Mouse (Mus musculus) embryo, embryonic 9.5 days (tissue): ENCODE data around the gene Zdhhc7.

Experiments used
- DNase-seq: peaks from one replicate; pipeline ENCODE4 v3.0.0-alpha.2; 2017; ENCODE audit errors: extremely low spot score

Gene Zdhhc7

DNA sequence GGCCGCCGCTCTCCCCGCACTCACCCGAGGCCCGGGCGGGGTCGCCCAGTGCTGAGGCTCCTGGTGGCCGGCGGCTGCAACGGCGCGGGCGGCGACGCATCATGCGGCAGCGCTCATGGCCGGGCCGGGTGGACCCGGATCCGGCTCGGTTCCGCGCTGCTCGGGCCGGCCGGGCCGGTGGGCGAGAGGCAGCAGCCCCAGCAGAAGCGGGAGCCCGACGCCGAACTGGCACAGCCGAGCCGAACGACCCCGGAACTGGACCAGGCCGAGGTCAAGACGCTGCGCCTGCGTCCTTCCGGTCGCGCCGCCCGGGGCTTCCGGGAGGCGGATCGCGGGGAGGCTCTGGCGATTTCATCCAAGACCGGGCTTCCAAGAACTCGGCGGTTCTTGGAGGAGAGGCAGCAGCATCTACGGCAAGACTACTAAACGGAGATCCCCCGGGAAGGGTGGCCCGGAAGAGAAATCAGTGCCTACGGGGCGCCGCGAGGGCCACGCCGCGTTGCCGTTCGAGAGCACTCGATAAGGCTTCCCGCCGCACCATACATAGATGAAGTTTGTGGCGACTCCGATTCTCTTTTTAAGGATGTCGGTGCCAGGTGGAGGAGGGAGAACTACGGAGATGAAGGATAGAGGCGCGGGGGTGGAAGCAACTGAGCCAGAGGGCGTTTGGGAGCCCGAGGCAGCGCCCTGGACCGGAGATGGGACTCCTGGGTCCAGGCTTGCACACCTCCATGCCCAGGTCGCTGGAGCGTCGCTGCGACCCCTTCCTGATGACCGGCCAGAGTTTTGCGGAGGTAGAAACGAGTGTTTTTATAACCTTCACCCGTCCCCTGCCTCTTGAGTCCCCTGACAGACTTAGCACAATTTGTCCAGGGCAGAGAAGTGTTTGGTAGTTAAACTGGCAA lies at the start of gene Zdhhc7:
Gene Zdhhc7, minus strand, starts transcription at position 415 of the 905 bp plus-strand sequence.
- DNase-seq = peak; percentile 75

DNA sequence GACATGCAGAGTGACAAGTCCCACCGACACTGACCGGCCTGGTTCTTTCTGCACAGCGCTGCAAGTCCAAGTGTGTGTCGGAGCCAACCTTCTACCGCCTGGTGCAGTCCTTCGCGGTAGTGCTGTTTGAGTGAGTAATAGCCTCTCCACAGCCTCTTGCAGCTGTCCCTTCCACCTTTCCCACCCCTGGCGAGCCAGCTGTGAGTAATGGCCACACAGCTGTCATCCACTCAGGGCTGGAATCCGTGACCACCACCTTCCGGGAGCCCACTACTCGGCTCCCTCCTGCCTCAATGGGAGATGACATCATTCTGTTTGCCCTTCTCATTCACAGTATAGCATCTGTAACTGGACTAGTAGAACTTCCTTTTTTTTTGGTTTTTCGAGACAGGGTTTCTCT lies 48.7 kb upstream of the Zdhhc7 start:
- DNase-seq = no peak

DNA sequence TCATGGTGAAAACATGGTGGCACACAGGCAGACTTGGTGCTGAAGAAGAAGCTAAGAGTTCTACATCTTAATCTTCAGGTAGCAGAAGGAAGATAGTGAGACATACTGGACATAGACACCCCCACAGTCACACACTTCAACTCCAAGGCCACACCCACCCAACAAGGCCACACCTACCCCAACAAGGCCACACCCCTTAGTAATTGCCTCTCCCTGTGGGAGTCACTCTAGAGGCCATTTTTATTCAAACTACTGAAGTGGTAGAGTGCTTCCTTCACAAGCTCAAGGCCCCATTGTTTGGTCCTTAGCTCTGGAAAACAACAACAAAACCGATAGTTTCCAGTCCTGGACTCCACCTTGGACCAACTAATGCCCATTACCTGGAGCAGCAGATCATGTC lies 44.8 kb upstream of the Zdhhc7 start:
- DNase-seq = no peak

DNA sequence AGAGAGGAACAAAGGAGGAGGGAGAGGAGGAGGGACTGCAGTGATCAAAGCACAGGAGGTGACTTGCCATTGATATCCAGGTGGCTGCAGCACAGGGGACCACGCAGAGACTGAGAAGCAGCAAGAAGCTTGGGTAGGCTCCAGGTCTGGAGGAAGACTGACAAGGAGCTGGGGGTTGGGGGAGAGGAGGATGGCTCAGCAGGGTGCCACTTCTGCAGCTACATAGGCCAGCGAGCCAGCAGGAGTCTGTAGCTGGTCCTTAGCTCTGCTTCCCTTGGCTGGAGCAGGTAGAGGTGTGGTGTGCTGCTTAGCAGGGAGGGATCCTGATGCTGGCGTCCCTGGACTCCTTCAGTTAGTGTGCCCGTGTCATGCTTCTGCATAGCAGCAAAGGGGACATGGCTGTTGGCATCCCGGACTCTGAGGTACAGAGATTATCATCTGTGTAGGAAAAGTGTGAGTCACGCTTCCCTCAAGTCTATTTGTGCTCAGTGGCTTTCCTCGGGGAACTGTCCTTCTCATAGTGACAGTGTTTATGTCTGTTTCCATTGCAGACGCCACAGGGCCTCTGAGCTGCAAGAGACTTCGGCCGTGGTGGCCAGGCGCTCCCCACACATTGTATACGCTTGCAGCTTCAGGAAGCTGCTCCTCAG lies 43.5 kb upstream of the Zdhhc7 start:
- DNase-seq = no peak

DNA sequence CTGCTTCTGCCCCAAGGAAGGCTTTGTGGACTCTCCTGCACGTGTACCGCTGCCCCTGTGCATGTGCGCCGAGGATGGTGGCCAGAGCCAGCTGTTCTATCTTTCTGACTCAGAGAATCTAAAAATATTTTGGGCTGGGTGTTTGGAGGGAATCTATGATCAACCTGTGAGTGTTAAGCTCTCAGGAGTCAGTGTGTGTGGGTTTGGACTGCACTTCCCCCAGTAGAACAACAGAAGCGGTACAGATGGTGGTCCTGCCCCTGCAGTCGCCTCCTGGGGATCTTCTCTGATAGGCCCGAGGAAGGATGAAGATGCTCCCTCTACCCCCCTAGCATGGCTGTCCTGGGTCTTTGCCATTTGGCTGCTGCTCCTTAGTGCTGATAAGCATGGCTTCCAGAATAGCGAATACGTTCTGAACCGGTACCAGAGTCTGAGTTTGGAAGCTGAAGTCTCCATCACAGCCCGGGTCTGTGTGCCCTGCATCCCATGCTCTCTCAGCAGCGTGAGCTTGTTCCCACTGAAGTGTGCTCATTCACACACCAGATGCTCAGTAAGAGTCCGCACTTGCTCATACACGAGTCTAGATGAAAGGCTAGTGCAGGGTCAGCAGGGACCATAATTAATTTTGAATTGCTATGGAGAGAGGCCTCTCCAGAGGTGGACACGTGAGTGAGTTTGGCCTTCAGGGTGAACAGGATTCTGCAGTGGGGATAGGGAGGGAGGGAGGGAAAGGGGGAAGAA lies 42.8 kb upstream of the Zdhhc7 start:
- no peak for DNase-seq

DNA sequence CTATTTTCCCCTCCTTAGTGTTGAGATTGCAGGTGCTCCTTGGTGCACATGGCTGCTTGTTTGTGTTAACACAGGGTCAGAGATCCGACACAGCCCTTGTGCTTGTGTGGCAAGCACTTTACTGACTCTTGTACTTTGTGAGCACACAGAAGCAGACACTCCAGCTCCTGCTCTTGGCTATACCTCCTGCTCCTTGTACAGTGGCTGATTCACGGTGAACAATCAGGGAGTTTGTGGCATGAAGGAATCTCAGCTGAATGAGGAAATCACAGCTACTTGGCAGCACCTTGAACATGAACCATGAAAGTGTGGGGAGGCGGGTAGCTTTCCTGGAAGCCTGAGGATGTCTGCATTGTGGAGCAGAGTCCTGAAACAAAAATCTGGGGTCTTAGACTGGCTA lies 39.5 kb upstream of the Zdhhc7 start:
- DNase-seq = no peak

DNA sequence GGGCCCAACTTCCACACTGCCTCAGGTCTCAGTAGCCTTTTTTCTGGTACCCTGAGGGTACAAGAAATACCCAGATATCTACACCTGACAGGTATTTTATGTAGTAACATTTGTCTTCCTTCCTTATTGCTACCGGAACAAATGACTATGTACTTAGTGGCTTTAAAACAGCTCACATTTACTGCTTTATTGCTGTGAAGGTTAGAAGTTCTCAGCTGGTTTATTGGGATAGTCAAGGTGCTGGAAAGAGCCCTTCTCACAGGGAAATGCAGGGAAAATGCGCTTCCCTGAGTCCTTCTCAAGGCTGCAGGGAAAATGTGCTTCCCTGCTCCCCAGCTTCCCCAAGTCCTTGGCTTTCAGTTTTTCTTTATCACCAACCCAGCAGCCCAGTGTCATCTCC lies 37.7 kb upstream of the Zdhhc7 start:
- DNase-seq = no peak

DNA sequence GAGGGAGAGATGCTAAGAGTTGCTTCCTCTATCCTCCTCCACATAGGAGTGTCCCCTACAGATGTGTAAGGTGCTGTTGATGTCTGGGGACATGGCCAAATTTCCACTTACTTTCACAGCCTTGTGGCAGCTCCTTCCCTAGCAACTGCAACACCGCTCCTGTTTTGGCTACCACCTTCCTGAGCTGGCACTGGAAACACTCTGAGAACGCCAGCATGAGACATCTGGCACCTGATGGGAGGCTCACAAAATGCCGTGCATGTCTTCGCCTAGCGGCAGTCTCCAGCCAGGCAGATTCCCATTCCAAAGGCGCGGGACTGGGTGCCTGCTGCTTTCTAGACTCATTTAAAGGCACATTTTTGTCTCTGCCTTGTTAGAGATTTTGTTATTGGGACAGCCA lies 35.3 kb upstream of the Zdhhc7 start:
- no peak for DNase-seq

DNA sequence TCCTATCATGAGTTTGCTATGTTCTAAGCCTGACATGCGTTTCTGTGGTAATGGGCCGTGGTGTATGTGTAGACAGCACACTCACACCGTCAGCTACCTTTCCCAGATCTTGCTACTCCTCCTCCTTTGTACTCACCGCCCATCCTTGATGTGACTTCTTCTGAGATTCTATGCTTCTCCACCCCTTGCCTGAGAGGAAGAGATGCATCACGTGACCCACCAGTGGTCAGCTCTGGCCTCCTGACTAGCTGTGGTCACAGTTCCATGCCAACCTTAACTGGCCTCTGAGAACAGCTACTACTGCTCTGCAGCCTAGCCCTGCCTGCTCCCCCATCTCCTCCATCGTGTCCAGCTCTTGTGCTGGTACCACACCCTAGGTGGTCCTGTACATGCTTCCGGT lies 34.4 kb upstream of the Zdhhc7 start:
- DNase-seq = no peak

DNA sequence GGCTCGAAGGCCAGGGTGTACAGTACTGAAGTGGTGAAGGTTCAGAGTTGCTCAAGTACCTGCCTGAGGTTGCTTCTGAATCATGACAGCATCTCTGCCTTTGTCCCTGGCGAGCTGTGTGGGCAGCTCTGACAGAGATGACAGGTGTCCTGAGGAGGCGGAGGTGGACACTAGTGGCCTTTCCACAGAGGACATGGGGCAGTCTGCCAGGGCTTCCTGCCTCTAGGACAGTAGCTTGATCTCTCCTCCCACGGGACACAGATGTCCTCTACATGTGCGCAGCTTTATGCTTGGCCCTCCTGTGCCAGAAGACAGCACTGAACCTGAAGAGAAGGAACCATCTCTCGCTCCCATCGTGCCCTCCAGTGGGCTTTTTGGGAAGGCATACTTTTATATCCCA lies 31.9 kb upstream of the Zdhhc7 start:
- DNase-seq = no peak

DNA sequence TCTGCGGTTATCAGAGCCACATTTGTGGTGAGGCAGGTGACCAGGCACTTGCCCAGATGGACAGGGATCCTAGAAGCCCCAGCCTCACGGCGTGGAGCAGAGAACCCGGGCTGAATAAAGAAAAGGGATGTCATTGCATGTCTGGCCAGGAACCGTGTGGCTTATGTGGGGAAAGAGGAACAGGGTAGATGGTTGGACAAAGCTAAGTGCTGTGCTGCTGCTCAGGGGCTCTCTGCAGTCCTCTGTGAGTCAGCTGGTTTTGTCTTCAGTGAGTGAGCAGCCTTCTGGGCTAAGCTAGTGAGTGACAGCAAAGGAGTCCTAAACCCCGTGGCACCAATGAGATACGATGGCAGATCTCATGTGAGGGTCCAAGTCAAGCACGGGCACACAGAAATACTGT lies 29.9 kb upstream of the Zdhhc7 start:
- no peak for DNase-seq

DNA sequence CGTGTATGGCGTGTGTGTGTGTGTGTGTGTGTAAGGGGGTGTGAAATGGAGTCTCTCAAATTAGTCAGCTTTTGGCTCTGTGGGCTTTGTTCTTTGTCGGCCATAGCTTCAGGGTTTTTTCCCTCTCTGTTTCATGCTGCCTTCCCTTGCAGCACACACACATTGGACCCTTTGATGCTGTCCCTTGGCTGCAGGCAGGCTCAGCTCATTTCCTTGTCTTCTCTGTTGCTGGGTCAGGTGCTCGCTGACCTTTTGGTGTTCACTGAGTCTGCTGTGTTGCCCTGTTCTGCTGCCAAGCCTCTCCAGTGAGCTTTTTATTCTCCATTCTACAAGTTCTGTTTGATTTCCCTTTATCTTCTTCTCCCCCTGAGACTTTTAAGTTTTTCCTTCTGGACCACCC lies 28.3 kb upstream of the Zdhhc7 start:
- no peak for DNase-seq

DNA sequence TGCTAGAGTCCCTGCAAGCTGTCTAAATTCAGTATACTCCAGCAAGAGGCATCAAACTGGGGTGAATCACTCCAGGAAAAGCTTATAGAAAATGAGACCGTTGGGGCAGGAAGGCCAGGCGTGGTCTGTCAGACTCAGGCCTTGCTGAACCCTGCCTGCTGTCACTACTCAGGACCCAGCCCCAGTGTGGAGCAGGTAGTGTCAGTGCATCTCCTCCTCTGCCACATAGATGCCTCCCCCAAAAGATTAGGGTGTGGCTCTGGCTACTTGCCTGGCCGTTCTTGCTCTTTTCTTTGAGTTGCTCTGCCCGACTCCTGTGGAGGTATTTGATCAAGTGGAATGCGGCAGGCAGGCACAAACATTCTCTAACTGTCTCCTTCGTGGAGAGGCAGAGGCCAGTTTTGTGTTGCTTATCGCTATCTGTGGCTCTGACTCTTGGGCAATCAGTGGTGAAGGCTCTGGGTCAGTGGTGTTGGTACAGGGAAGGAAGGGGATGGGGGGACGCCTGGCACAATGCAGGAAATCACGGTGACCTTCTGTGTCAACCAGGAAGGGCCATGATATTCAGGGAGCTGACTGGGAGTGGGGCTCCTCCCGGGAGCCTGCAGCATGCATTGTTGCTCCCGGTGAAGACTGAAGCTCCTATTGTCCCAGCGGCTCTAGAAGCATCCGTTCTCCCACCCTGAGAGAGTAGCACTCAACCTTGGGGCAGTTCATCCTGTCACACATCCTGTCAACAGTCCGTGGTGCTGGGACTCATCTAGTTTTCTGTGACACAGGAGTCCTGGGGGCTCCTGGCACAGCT lies 25.3 kb upstream of the Zdhhc7 start:
- DNase-seq = no peak

DNA sequence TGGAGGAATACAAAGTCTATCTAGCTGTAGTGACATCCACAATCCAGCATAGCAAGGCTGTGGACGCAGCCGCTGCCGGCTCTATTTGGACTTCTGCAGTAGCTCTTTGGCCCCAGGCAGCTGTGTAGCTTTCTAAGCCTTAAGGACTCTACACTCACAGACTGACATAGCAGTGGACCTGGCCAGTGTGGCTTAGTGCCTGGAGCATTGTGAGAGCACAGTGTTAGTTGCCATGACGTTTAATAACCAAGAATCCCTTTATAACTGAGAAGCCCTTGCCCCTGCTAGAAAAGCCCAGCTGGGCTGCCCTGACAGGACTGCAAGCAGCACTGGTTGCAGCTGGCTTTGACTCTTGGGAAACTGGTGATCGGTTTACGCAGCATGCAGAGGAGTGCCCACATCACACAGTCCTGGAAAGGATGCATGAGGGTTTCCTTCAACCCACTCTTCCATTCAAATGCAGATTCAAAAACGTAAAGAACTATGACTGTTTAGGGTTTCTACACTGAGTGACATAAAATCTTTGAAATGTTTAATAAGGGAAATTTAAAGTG lies 23.6 kb upstream of the Zdhhc7 start:
- no peak for DNase-seq

DNA sequence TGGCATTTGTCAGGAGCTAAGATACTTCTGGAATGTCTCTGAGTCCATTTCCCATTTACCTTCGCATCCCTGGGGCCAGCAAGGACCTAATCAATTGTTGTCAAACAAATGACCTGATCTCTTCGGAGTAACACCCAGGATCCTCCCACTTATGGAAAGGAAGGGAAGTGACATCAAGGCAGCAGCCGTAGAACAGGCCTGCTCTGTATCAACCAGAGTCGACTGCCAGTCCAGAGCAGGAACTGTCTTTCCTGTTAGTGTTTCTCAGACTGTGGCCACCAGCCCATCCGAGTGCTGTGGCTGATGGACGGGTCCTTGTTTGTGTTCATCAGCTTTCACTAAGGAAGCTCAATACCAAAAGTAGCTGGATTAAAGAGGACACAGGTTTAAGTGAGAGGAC lies 23.0 kb upstream of the Zdhhc7 start:
- DNase-seq = no peak

DNA sequence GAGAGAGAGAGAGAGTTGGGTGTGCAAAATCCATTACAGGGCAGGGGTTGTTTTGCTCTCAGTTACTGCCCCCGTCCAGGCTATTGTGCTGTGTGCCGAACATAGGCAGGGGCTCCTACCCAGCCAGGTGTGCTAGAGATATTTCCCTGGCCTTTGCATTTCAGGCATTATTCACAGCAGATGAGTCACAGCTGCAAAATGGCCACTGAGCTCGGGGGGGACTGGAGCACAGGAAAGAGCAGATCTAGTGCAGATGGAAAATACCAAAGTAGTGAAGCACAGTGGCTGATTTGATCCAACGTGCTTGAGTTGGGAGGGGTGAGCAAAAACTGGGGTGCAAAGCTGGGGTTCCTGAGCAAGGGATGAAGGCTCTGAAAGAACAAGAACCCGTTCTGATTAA lies 19.7 kb upstream of the Zdhhc7 start:
- no peak for DNase-seq

DNA sequence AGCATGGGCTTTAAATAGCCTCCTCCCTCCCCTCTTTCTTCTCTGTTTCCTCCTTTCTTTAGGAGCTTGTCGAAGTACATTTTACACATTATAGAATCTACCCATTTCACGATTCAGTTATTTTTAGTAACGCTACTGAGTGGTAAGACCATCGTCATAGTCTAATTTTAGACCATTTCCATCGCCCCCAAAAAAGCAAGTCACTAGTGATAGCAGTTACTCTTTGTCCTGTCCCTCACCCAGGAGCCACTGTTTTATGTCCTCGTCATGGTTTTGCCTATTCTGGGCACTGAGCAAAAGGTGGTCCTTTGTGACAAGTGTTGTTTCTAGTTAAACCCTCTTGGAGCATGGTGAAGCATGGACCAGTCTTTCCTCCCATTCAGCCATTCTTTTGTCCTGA lies 18.6 kb upstream of the Zdhhc7 start:
- DNase-seq = no peak

DNA sequence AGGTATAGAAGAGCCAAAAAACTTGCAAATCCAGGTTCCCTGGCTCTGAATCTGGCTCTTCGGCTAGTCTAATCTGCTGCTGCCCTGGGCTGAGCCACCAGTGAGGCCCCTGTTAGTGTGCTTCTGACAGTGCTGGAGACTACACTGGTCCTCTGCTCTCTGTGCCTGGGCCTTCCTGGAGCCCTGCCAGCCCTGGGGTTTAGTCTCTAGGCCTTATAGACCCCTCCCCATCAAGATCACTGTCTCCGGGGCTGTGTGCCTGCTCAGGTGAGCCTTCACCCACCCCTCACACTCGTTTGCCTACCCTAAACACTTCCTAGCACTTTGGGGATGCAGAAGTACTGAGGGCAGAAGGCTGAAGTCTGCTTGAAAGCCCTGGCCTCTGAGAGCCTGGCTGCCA lies 18.1 kb upstream of the Zdhhc7 start:
- no peak for DNase-seq

DNA sequence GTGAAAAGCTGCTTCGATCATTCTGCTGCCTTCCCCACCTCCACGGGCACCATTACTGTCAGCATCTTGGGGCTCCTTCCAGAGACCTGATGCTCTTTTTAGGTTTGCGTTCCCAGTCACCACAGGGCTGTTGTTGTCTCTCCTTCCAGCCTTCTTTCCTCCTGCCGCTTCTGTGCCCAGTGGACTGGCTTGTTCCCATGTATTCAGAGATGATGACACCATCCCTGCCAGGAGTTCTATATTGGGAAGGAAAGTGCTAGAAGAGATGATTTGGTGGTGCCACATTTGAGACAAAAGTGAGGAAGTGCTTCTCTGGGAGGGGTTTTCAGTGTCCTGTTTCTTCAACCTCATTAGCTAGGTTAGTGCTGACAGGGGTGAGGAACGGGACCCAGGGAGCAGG lies 17.6 kb upstream of the Zdhhc7 start:
- no peak for DNase-seq

DNA sequence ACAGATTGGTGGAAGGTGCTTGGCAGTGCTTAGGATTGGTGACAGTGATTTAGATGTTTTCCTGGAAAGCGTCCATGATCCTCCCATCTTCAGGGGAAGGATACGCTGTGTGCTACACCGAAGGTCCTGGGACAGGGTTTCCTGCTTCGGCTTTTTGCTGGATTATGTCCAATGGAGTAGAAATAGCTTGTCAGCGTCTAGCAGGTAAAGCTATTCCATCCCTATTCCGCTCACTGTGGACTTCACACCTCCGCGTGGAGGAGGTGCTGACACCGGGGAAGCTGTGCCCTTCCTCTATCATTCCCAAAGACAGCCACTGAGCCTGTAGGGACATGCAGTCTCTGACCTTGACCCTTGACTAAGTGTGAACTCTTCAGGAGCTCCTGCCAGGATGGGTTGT lies 16.9 kb upstream of the Zdhhc7 start:
- no peak for DNase-seq

DNA sequence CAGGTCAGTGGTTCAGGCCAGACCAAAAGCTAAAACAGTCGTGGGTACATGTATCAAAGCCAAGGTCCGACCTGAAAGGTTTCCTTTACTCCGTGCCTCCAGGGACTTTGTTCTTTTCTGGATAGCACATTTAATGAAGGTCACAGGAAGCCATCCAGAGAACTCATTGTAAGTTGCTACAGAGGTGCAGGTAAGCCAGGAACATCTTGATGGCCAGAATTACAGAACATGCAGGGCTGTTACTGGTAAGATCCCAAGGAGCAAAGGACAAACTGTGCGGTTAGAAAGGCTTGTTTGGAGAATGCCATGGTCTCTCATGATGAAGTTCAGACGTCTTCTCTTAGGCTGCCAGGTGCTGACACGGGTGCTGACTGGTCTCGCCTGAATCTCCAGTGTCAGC lies 15.3 kb upstream of the Zdhhc7 start:
- no peak for DNase-seq
